Mouse (Mus musculus): ENCODE measurements around the gene Rbbp4. TPM values are rescaled to one million over a fixed set of nuclear protein-coding genes. Genes with fewer than 3 reads are reported as not detected.

Rbbp4 gene
- polyA plus RNA-seq, 1 experiment from 2014 or later = 279 TPM

DNA sequence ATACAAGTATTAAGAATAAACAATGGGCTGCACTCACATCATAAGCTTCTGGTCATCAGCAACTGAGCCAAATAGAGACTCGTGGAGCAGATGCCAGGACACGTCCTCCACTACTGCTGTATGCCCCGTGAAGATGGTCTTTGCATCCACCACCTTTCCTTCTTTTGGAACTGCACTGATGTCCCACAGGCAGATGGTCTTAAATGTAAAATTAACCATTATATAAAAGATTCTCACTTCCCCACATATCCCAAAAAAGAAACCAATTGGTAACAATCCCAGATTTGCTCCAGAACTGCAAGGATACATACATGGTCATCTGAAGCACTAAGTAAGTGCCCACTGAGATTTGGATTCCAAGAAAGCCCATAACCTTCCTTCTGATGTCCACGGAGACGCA is 13.1 kb downstream of the Rbbp4 start:
- no peak overlapping the region for H3K27ac ChIP-seq (replicated peaks)
- H3K4me2 ChIP-seq = no peak overlapping the region
- ATAC-seq (ENCODE audit: extremely low read depth, insufficient number of reproducible peaks, low FRiP score, low TSS enrichment) = no peak
- WGBS = 92% methylated on average over 5 of the region's 5 CpGs
- H3K4me1 ChIP-seq = peaks cover 23% of the 10 kb centered on the region
- no peaks in the 10 kb centered on the region for H3K9me3 ChIP-seq
- peaks cover 88% of the 10 kb centered on the region for H3K36me3 ChIP-seq
- no peak overlapping the region for H3K4me3 ChIP-seq
- H3K9ac ChIP-seq = no peak overlapping the region
- no peaks in the 10 kb centered on the region for H3K27me3 ChIP-seq (replicated peaks)

GRCm38 (mm10) chr4:129320876-129321275 is 14.3 kb downstream of the Rbbp4 start:
- Histone ChIP-seq H3K9me3 (no peaks in the 10 kb centered on the region), H3K36me3 (peaks cover 89% of the 10 kb centered on the region), H3K4me3 (no peak overlapping the region), H3K27ac (replicated peaks) (no peak overlapping the region), H3K27me3 (replicated peaks) (no peaks in the 10 kb centered on the region), H3K9ac (no peak overlapping the region), H3K4me1 (peaks cover 13% of the 10 kb centered on the region), H3K4me2 (no peak overlapping the region)
- 94% methylated on average over 1 of the region's 1 CpGs for WGBS
- no peak for ATAC-seq (ENCODE audit: extremely low read depth, insufficient number of reproducible peaks, low FRiP score, low TSS enrichment)

DNA sequence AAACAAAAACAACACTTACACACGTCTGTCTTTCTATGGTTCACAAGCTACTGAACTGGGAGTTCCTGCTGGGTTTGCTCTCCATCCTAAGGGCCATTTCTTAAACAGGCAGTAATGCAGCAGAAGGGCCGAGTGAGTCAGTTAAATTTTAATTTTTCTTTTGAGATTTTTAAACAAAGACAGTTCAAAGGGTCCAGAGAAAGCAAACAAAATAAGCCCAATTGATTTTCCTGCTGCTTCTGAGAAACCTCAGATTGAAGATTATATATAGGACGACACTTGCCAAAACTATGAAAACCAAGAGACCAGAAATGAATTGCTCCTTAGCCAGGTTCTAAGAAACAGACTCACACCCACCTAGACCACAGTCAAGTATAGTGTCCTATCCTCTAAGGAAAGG is 21.3 kb downstream of the Rbbp4 start:
- Histone ChIP-seq H3K27me3 (replicated peaks) (no peaks in the 10 kb centered on the region), H3K36me3 (peaks cover 96% of the 10 kb centered on the region), H3K4me1 (no peaks in the 10 kb centered on the region), H3K4me3 (no peak overlapping the region), H3K4me2 (no peak overlapping the region), H3K9me3 (no peaks in the 10 kb centered on the region), H3K9ac (no peak overlapping the region), H3K27ac (replicated peaks) (no peak overlapping the region)
- no peak for ATAC-seq (ENCODE audit: extremely low read depth, insufficient number of reproducible peaks, low FRiP score, low TSS enrichment)
- WGBS = 72% methylated on average over 3 of the region's 3 CpGs

GRCm38 (mm10) chr4:129307936-129308335 is 27.2 kb downstream of the Rbbp4 start:
- Histone ChIP-seq H3K4me3 (no peak overlapping the region), H3K4me2 (no peak overlapping the region), H3K36me3 (peaks cover 75% of the 10 kb centered on the region), H3K4me1 (peaks cover 9% of the 10 kb centered on the region), H3K9ac (no peak overlapping the region), H3K27ac (replicated peaks) (no peak overlapping the region), H3K27me3 (replicated peaks) (no peaks in the 10 kb centered on the region), H3K9me3 (no peaks in the 10 kb centered on the region)
- 85% methylated on average over 1 of the region's 1 CpGs for WGBS
- ATAC-seq (ENCODE audit: extremely low read depth, insufficient number of reproducible peaks, low FRiP score, low TSS enrichment) = no peak

DNA sequence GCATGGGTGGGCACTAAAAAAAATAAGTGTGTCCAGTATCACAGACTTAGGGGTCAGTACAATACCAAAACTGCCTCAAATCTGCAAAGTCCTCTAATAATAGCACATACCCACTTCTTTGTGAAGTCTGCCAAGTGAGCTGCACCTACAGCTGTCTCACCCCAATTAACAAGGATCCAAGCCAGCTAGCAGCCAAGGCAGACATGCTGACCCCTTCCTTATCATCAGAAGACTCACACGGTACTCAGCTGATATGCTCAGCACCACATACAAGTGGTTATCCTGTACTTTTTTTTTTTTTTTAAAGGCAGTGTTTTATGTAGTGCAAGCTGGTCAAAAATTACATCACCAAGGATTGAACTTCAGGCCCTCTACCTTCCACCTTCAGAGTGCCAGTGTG is 30.9 kb downstream of the Rbbp4 start:
- ATAC-seq (ENCODE audit: extremely low read depth, insufficient number of reproducible peaks, low FRiP score, low TSS enrichment) = no peak
- Histone ChIP-seq H3K36me3 (peaks cover 41% of the 10 kb centered on the region), H3K27ac (replicated peaks) (peak overlapping the region; percentile 6; the same call in 1 of the 2 replicates), H3K4me1 (peaks cover 11% of the 10 kb centered on the region), H3K9me3 (no peaks in the 10 kb centered on the region; the same call in 1 of the 2 replicates), H3K4me2 (no peak overlapping the region), H3K27me3 (replicated peaks) (no peaks in the 10 kb centered on the region), H3K9ac (no peak overlapping the region), H3K4me3 (no peak overlapping the region)
- 4% methylated on average over 1 of the region's 1 CpGs for WGBS

DNA sequence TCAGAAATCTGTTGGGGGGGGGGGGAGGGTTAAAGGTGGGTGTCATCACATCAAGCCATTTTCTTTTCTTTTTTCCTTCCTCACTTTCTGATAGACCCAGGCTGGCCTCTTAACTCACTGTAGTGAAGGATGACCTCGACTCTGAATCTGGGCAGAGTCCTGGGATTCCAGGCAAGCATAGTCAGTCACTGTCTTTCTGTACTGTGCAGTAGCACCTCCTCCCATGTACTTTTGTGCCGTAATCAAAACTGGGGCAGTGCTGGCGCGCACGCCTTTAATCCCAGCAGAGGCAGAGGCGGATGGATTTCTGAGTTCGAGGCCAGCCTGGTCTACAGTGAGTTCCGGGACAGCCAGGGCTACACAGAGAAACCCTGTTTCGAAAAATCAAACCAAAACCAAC is 31.4 kb downstream of the Rbbp4 start:
- Histone ChIP-seq H3K4me2 (no peak overlapping the region), H3K4me3 (no peak overlapping the region), H3K27ac (replicated peaks) (peak overlapping the region; percentile 6; the same call in 1 of the 2 replicates), H3K4me1 (peaks cover 16% of the 10 kb centered on the region), H3K27me3 (replicated peaks) (no peaks in the 10 kb centered on the region), H3K9me3 (no peaks in the 10 kb centered on the region; the same call in 1 of the 2 replicates), H3K9ac (no peak overlapping the region), H3K36me3 (peaks cover 36% of the 10 kb centered on the region)
- WGBS = 79% methylated on average over 9 of the region's 9 CpGs
- no peak for ATAC-seq (ENCODE audit: extremely low read depth, insufficient number of reproducible peaks, low FRiP score, low TSS enrichment)

DNA sequence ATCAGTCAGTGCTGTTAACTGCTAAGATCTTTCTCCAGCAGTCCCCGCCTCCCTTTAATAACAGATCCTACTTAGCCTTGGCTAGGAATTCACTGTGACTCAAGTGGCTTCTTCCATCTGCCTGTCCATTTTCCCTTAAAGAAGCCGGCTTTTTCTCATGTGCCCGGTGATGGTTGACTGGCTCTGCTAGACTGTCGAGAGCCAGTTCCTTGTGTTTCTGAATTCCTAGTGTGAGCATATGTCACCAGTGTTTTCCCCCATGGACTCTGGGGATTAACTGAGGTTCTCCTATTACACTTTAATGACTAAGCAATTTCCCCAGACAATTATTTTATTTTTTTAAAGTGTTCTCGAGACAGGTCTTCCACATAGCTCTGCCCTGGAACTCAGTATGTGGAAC is 31.8 kb downstream of the Rbbp4 start:
- ATAC-seq (ENCODE audit: extremely low read depth, insufficient number of reproducible peaks, low FRiP score, low TSS enrichment) = no peak
- WGBS = 79% methylated on average over 5 of the region's 5 CpGs
- peaks cover 32% of the 10 kb centered on the region for H3K36me3 ChIP-seq
- H3K4me2 ChIP-seq = no peak overlapping the region
- H3K9ac ChIP-seq = no peak overlapping the region
- no peak overlapping the region for H3K4me3 ChIP-seq
- no peak overlapping the region for H3K27ac ChIP-seq (replicated peaks)
- peaks cover 20% of the 10 kb centered on the region for H3K4me1 ChIP-seq
- no peaks in the 10 kb centered on the region; the same call in 1 of the 2 replicates for H3K9me3 ChIP-seq
- no peaks in the 10 kb centered on the region for H3K27me3 ChIP-seq (replicated peaks)

GRCm38 (mm10) chr4:129299121-129299520 is 36.0 kb downstream of the Rbbp4 start:
- no peak overlapping the region for H3K4me3 ChIP-seq
- H3K27ac ChIP-seq (replicated peaks) = no peak overlapping the region
- H3K4me2 ChIP-seq = no peak overlapping the region
- no peaks in the 10 kb centered on the region for H3K36me3 ChIP-seq
- no peaks in the 10 kb centered on the region; the same call in 1 of the 2 replicates for H3K9me3 ChIP-seq
- no peak for ATAC-seq (ENCODE audit: extremely low read depth, insufficient number of reproducible peaks, low FRiP score, low TSS enrichment)
- peaks cover 4% of the 10 kb centered on the region for H3K27me3 ChIP-seq (replicated peaks)
- 54% methylated on average over 10 of the region's 10 CpGs for WGBS
- H3K9ac ChIP-seq = no peak overlapping the region
- H3K4me1 ChIP-seq = peaks cover 40% of the 10 kb centered on the region

- H3K4me2 ChIP-seq = no peak overlapping the region
- H3K9me3 ChIP-seq = no peaks in the 10 kb centered on the region; the same call in 1 of the 2 replicates
- peak overlapping the region; percentile 41; the same call in 1 of the 2 replicates for H3K27ac ChIP-seq (replicated peaks)
- H3K4me3 ChIP-seq = no peak overlapping the region
- peaks cover 16% of the 10 kb centered on the region for H3K27me3 ChIP-seq (replicated peaks)
- peaks cover 48% of the 10 kb centered on the region for H3K4me1 ChIP-seq
- H3K36me3 ChIP-seq = no peaks in the 10 kb centered on the region
- H3K9ac ChIP-seq = no peak overlapping the region
- 52% methylated on average over 4 of the region's 4 CpGs for WGBS
- no peak for ATAC-seq (ENCODE audit: extremely low read depth, insufficient number of reproducible peaks, low FRiP score, low TSS enrichment)
Observed at GRCm38 (mm10) chr4:129297724-129298123, 37.4 kb downstream of the Rbbp4 start.

- ATAC-seq (ENCODE audit: extremely low read depth, insufficient number of reproducible peaks, low FRiP score, low TSS enrichment) = no peak
- no peaks in the 10 kb centered on the region for H3K36me3 ChIP-seq
- no peak overlapping the region for H3K9ac ChIP-seq
- H3K9me3 ChIP-seq = no peaks in the 10 kb centered on the region
- H3K4me3 ChIP-seq = no peak overlapping the region
- no peak overlapping the region for H3K4me2 ChIP-seq
- H3K27ac ChIP-seq (replicated peaks) = 0 out of 2 replicates have a peak overlapping the region, but pooled peaks have one; percentile 26
- peaks cover 48% of the 10 kb centered on the region for H3K4me1 ChIP-seq
- WGBS = 36% methylated on average over 7 of the region's 7 CpGs
- H3K27me3 ChIP-seq (replicated peaks) = peaks cover 20% of the 10 kb centered on the region
Observed at GRCm38 (mm10) chr4:129296066-129296465, 39.1 kb downstream of the Rbbp4 start.

DNA sequence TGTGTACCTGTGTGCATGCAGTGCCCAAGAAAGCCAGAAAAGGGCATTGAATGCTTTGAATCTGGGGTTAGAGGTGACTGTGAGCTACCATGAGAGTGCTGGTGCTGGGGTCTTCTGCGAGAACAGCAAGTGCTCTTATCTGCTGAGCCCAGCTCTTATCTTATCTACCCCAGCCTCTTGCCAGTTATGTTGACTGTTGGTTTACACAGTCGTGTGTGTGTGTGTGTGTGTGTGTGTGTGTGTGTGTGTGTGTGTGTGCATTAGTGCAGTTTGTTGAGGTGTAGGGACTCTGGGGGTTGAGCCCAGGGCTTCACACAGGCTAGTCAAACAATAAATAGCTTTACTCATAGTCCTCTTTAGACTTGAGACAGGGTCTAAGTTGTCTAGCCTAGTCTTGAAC is 40.0 kb downstream of the Rbbp4 start:
- WGBS = 11% methylated on average over 2 of the region's 2 CpGs
- H3K36me3 ChIP-seq = no peaks in the 10 kb centered on the region
- no peak overlapping the region for H3K9ac ChIP-seq
- no peaks in the 10 kb centered on the region for H3K9me3 ChIP-seq
- no peak for ATAC-seq (ENCODE audit: extremely low read depth, insufficient number of reproducible peaks, low FRiP score, low TSS enrichment)
- no peak overlapping the region for H3K27ac ChIP-seq (replicated peaks)
- peaks cover 20% of the 10 kb centered on the region for H3K27me3 ChIP-seq (replicated peaks)
- no peak overlapping the region for H3K4me3 ChIP-seq
- H3K4me2 ChIP-seq = no peak overlapping the region
- peaks cover 48% of the 10 kb centered on the region for H3K4me1 ChIP-seq

- Histone ChIP-seq H3K27ac (replicated peaks) (no peak overlapping the region), H3K27me3 (replicated peaks) (peaks cover 24% of the 10 kb centered on the region), H3K4me2 (peak overlapping the region; percentile 60), H3K4me1 (peaks cover 40% of the 10 kb centered on the region), H3K9ac (peak overlapping the region; percentile 64), H3K4me3 (peak overlapping the region; percentile 30), H3K9me3 (no peaks in the 10 kb centered on the region), H3K36me3 (no peaks in the 10 kb centered on the region)
- WGBS = 15% methylated on average over 16 of the region's 16 CpGs
- ATAC-seq (ENCODE audit: extremely low read depth, insufficient number of reproducible peaks, low FRiP score, low TSS enrichment) = no peak
Observed at GRCm38 (mm10) chr4:129293702-129294101, 41.5 kb downstream of the Rbbp4 start.

Measured in heart, embryonic 13.5 days (tissue).